Mouse (Mus musculus): Measurements from ENCODE around the gene Slc37a1. TPM values are rescaled to one million over a fixed set of nuclear protein-coding genes. Genes with fewer than 3 reads are reported as not detected.

Gene Slc37a1
- polyA plus RNA-seq, 1 experiment = 9.3 TPM

- Histone ChIP-seq H3K4me1 (ENCODE audit: control insufficient read depth, insufficient read depth, low read length) (no peaks in the 10 kb centered on the region), H3K27ac (ENCODE audit: insufficient read depth, low read length) (no peak overlapping the region)
- no peak for TF ChIP-seq POLR2A (IDR thresholded peaks at IDR 0.05; ENCODE audit: extremely low read depth, insufficient read depth, low read length)
- no peak for TF ChIP-seq CTCF (IDR thresholded peaks at IDR 0.05; ENCODE audit: extremely low read depth, insufficient read depth, low read length)
These were observed 624 bp downstream of the Slc37a1 start for GRCm38 (mm10) chr17:31287216-31287615.

GRCm38 (mm10) chr17:31288999-31289726, 2.6 kb downstream of the Slc37a1 start:
- Histone ChIP-seq H3K27ac (ENCODE audit: insufficient read depth, low read length) (no peak overlapping the region), H3K4me3 (ENCODE audit: insufficient read depth, low read length) (no peak overlapping the region), H3K4me1 (ENCODE audit: control insufficient read depth, insufficient read depth, low read length) (no peaks in the 10 kb centered on the region)
- no peak for TF ChIP-seq POLR2A (IDR thresholded peaks at IDR 0.05; ENCODE audit: extremely low read depth, insufficient read depth, low read length)
- TF ChIP-seq CTCF (IDR thresholded peaks at IDR 0.05; ENCODE audit: extremely low read depth, insufficient read depth, low read length) = no peak

More at GRCm38 (mm10) chr17:31287216-31287615, 624 bp downstream of the Slc37a1 start:
- H3K4me3 ChIP-seq (ENCODE audit: insufficient read depth, low read length) = no peak overlapping the region

DNA sequence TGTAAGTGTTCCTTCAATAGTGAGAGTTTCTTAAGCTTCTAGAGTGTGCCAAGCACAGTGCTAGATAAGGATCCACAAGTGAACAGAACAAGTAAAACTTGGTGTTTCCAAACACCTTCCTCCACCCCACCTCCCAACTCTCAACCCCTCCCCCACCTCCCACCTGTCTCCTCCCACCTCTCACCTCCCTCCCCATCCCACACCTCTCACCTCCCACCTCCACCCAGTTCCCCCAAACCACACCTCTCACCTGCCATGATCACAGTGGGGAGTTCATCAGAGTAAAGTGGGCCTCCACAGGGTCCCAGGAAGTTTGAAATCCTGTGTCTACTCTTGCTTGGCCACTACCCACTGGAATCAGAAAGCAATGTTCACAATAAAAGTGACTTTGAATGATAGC, 3.7 kb downstream of the Slc37a1 start:
- Histone ChIP-seq H3K27ac (ENCODE audit: insufficient read depth, low read length) (no peak overlapping the region), H3K4me3 (ENCODE audit: insufficient read depth, low read length) (no peak overlapping the region), H3K4me1 (ENCODE audit: control insufficient read depth, insufficient read depth, low read length) (no peaks in the 10 kb centered on the region)
- TF ChIP-seq CTCF (IDR thresholded peaks at IDR 0.05; ENCODE audit: extremely low read depth, insufficient read depth, low read length) = no peak
- no peak for TF ChIP-seq POLR2A (IDR thresholded peaks at IDR 0.05; ENCODE audit: extremely low read depth, insufficient read depth, low read length)

DNA sequence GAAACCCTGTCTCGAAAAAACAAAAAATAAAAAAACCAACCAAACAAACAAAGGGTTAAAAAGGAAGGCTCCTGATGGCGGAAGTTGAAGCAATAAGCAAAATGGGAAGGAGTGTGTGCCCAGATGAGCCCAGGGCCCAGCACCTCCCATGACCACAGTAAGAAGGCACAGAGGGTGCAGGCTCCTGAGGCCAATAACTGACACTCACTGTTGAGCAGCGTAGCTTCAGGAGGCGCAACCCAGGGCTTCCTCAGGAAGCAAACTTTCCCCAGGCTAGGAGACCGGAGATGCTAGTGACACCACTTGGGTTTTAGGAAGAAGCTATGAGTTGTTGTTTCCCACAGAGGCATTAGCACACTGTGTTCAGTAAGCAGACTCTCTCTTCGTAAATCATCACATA, 4.3 kb downstream of the Slc37a1 start:
- TF ChIP-seq CTCF (IDR thresholded peaks at IDR 0.05; ENCODE audit: extremely low read depth, insufficient read depth, low read length) (no peak), POLR2A (IDR thresholded peaks at IDR 0.05; ENCODE audit: extremely low read depth, insufficient read depth, low read length) (no peak)
- Histone ChIP-seq H3K4me3 (ENCODE audit: insufficient read depth, low read length) (no peak overlapping the region), H3K27ac (ENCODE audit: insufficient read depth, low read length) (no peak overlapping the region), H3K4me1 (ENCODE audit: control insufficient read depth, insufficient read depth, low read length) (no peaks in the 10 kb centered on the region)

GRCm38 (mm10) chr17:31294363-31295214, 8.0 kb downstream of the Slc37a1 start:
- no peaks in the 10 kb centered on the region for H3K4me1 ChIP-seq (ENCODE audit: control insufficient read depth, insufficient read depth, low read length)
- H3K27ac ChIP-seq (ENCODE audit: insufficient read depth, low read length) = no peak overlapping the region
- TF ChIP-seq POLR2A (IDR thresholded peaks at IDR 0.05; ENCODE audit: extremely low read depth, insufficient read depth, low read length) (no peak), CTCF (IDR thresholded peaks at IDR 0.05; ENCODE audit: extremely low read depth, insufficient read depth, low read length) (no peak)
- H3K4me3 ChIP-seq (ENCODE audit: insufficient read depth, low read length) = peak overlapping the region; percentile 66; the same call in 1 of the 2 replicates

DNA sequence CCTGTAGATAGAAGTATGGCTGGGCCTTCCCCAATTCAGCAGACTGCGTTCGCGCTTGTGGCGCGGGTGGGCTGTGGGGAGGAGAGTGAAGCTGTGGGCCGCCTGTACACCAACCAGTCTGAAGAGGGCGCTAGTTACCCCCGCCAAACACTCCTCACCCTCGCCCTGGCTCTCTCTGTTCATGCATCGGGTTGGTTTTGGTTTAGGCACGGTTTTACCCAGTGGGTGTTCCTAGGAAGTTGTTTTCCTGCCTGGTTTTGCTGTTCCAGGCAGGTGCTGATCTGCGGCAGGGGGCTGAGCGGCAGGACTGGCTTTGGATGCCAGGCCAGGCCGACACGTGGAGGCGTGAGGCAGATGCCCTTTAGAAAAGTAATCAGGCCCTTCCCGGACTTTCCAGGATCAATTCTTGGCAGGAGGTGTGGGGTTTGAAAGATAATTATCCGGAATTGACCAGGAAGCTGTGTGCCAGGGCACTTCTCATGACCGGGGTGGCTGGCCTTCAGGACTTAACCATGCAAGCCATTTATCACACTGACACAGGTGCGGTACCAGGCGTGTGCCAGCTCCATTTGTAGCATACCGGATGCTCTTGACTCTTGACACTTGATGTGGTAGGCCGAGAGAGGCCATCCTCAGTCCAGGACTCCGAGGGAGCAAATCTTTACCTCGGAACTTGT, 8.8 kb downstream of the Slc37a1 start:
- peak overlapping the region; percentile 66 for H3K4me3 ChIP-seq (ENCODE audit: insufficient read depth, low read length)
- TF ChIP-seq POLR2A (IDR thresholded peaks at IDR 0.05; ENCODE audit: extremely low read depth, insufficient read depth, low read length) = no peak
- TF ChIP-seq CTCF (IDR thresholded peaks at IDR 0.05; ENCODE audit: extremely low read depth, insufficient read depth, low read length) = peak; percentile 37; the same call in 1 of the 2 replicates
- no peaks in the 10 kb centered on the region for H3K4me1 ChIP-seq (ENCODE audit: control insufficient read depth, insufficient read depth, low read length)
- H3K27ac ChIP-seq (ENCODE audit: insufficient read depth, low read length) = no peak overlapping the region

GRCm38 (mm10) chr17:31295892-31296781, 9.5 kb downstream of the Slc37a1 start:
- no peak for TF ChIP-seq POLR2A (IDR thresholded peaks at IDR 0.05; ENCODE audit: extremely low read depth, insufficient read depth, low read length)
- no peak for TF ChIP-seq CTCF (IDR thresholded peaks at IDR 0.05; ENCODE audit: extremely low read depth, insufficient read depth, low read length)
- H3K27ac ChIP-seq (ENCODE audit: insufficient read depth, low read length) = peak overlapping the region; percentile 3; the same call in 1 of the 2 replicates
- peak overlapping the region; percentile 66 for H3K4me3 ChIP-seq (ENCODE audit: insufficient read depth, low read length)
- H3K4me1 ChIP-seq (ENCODE audit: control insufficient read depth, insufficient read depth, low read length) = no peaks in the 10 kb centered on the region

DNA sequence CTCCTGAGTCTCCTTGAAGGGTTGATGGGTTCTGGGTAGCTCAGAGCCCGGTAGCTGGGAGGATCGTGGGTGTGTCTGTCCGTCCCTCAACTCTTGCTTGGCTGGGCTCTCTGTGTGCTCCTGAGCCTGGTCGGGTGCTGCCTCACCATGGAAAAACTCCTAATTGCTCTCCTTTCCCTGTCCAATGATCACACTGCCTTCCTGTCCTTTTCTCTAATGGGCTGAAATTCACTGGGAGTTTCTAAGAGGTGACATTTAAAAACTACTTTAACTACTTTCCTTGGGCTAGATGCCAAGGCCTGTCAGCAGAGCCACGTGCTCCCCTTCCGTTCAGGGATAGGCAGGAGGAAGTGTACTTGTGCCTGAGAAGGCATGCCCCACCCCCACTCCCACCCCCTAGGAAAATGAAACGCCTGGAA, 10.9 kb downstream of the Slc37a1 start:
- H3K4me1 ChIP-seq (ENCODE audit: control insufficient read depth, insufficient read depth, low read length) = no peaks in the 10 kb centered on the region
- no peak for TF ChIP-seq POLR2A (IDR thresholded peaks at IDR 0.05; ENCODE audit: extremely low read depth, insufficient read depth, low read length)
- TF ChIP-seq CTCF (IDR thresholded peaks at IDR 0.05; ENCODE audit: extremely low read depth, insufficient read depth, low read length) = no peak
- H3K4me3 ChIP-seq (ENCODE audit: insufficient read depth, low read length) = no peak overlapping the region; the same call in 1 of the 2 replicates
- no peak overlapping the region for H3K27ac ChIP-seq (ENCODE audit: insufficient read depth, low read length)

Measured in cortical plate, adult 2 months (tissue).